Mouse (Mus musculus): ENCODE data around the gene Serpina3m.

GRCm38 (mm10) chr12:104347091-104347490 is 8.8 kb downstream of the Serpina3m start:
- no peak for TF ChIP-seq CTCF (IDR thresholded peaks at IDR 0.05; ENCODE audit: borderline replicate concordance, insufficient read depth, low read depth, low read length)
- no peak for TF ChIP-seq POLR2A (IDR thresholded peaks at IDR 0.05; ENCODE audit: borderline replicate concordance, insufficient read depth, low read length)
